Mouse (Mus musculus) inflammation-experienced regulatory T-cells, adult 6 months (primary cell): ENCODE data around the gene Lix1l. TPM values are rescaled to one million over a fixed set of nuclear protein-coding genes. Genes with fewer than 3 reads are reported as not detected.

Source experiments
- polyA plus RNA-seq, 3 experiments: library from polyadenylated mRNA; unstranded; fragments of 100-300 nt; shearing (Covaris generic); gene quantifications; one replicate each; pipeline ENCODE4 v1.2.1; 2017

The Lix1l gene
- polyA plus RNA-seq, 3 experiments from 2014 or later: 0.34 to 0.61 (median 0.43) TPM

Other genes with a start within 250 kb of the Lix1l start
- gene BC107364, start 148.8 kb upstream of the Lix1l start, polyA plus RNA-seq: not detected
- not detected for gene Hfe2, start 76.0 kb upstream of the Lix1l start, polyA plus RNA-seq
- 100 to 1,000 TPM; 160 to 366 (median 354) TPM for gene Txnip, start 43.2 kb upstream of the Lix1l start, polyA plus RNA-seq
- gene Gm16253, start 24.2 kb upstream of the Lix1l start, polyA plus RNA-seq: 1 to 10 TPM in 1 of 3 experiments, not detected in 2; 2.1 TPM
- gene Polr3gl, start 7.0 kb upstream of the Lix1l start, polyA plus RNA-seq: 10 to 100 TPM; 26.9 to 48.9 (median 33.8) TPM
- gene Ankrd34a, start 4.5 kb upstream of the Lix1l start, polyA plus RNA-seq: under 1 TPM in 1 of 3 experiments, not detected in 2; 0.17 TPM
- gene Rbm8a, start 28.8 kb downstream of the Lix1l start, polyA plus RNA-seq: 100 to 1,000 TPM; 102 to 149 (median 134) TPM
- 10 to 100 TPM; 45.8 to 63.4 (median 54.9) TPM for gene Pex11b, start 34.2 kb downstream of the Lix1l start, polyA plus RNA-seq
- under 1 TPM in 1 of 3 experiments, not detected in 2; 0.10 TPM for gene Gm42957, start 34.3 kb downstream of the Lix1l start, polyA plus RNA-seq
- not detected for gene Itga10, start 44.4 kb downstream of the Lix1l start, polyA plus RNA-seq
- under 1 TPM in 2 of 3 experiments, not detected in 1; 0.53 to 0.97 TPM for gene Ankrd35, start 69.0 kb downstream of the Lix1l start, polyA plus RNA-seq
- 10 to 100 TPM; 34.3 to 65.5 (median 46.6) TPM for gene Pias3, start 95.2 kb downstream of the Lix1l start, polyA plus RNA-seq
- 1 to 10 TPM in 2 of 3 experiments, under 1 TPM in 1; 0.86 to 2.5 (median 1.3) TPM for gene Nudt17, start 107.4 kb downstream of the Lix1l start, polyA plus RNA-seq
- gene Polr3c, start 126.5 kb downstream of the Lix1l start, polyA plus RNA-seq: 10 to 100 TPM; 61.8 to 74.4 (median 63.7) TPM
- 10 to 100 TPM; 44.6 to 73.7 (median 47.3) TPM for gene Rnf115, start 126.5 kb downstream of the Lix1l start, polyA plus RNA-seq
- under 1 TPM in 1 of 3 experiments, not detected in 2; 0.94 TPM for gene Pdzk1, start 228.1 kb downstream of the Lix1l start, polyA plus RNA-seq
- 10 to 100 TPM; 50.8 to 77.5 (median 75.0) TPM for gene Cd160, start 228.2 kb downstream of the Lix1l start, polyA plus RNA-seq